Mouse (Mus musculus): ENCODE measurements around the gene Rwdd2a. TPM values are rescaled to one million over a fixed set of nuclear protein-coding genes. Genes with fewer than 3 reads are reported as not detected.

Gene Rwdd2a
- polyA plus RNA-seq, 1 experiment from 2014 or later, result 2.5 TPM

DNA sequence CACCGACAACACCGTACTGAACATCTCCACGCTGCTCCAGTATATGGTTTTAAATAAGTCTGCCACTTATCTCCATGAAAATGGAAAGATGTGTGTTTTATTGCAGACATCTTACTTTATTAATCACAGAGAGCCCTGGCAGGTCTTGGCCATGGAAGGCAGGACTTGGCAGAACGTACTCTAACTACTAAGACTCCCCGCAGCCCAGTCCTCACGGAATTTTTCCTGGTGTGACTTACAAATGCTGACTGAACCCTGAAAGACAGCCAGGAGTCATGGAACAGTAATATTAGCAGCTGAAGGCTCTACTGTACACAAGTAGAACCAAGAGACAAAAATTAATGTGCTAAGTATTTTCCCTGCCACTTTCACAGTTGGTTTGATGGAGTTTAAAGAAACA, 34.0 kb downstream of the Rwdd2a start:
- Histone ChIP-seq H3K9ac (ENCODE audit: low read depth, low read length) (no peak overlapping the region), H3K4me1 (replicated peaks; ENCODE audit: control insufficient read depth, insufficient read depth, low read length) (no peaks in the 10 kb centered on the region), H3K27me3 (replicated peaks; ENCODE audit: control insufficient read depth, insufficient read depth, low read length) (no peaks in the 10 kb centered on the region), H3K4me2 (no peak overlapping the region), H3K27ac (ENCODE audit: low read depth, low read length) (no peak overlapping the region), H3K36me3 (ENCODE audit: control insufficient read depth, insufficient read depth, low read length) (no peaks in the 10 kb centered on the region), H3K9me3 (ENCODE audit: control insufficient read depth, low read length) (no peaks in the 10 kb centered on the region), H3K4me3 (ENCODE audit: low read depth, low read length) (no peak overlapping the region)
- no peak for ATAC-seq (replicated peaks; ENCODE audit: low FRiP score)
- no peak for DNase-seq (ENCODE audit: low spot score)
- WGBS, result 82% methylated on average over 6 of the region's 6 CpGs

DNA sequence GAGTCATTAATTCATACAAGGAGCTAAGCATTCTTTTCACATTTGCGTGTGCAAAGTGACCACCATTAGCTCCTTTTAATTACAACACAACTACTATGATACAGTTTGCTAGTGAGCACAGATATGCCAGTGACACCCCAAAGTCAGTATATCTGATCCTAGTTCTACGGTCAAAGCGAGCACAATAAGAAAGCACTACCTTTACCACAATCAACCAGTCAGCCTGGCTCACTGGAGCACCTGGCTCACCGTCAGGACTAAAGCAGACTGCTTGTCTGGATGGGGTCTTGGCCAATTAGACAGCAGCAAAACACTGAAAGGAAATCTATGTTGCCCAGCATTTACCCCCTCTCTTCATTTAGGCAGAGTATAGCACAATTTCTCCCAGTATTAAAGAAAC, 40.3 kb downstream of the Rwdd2a start:
- H3K9ac ChIP-seq (ENCODE audit: low read depth, low read length), result no peak overlapping the region
- no peaks in the 10 kb centered on the region for H3K9me3 ChIP-seq (ENCODE audit: control insufficient read depth, low read length)
- no peaks in the 10 kb centered on the region for H3K27me3 ChIP-seq (replicated peaks; ENCODE audit: control insufficient read depth, insufficient read depth, low read length)
- H3K4me1 ChIP-seq (replicated peaks; ENCODE audit: control insufficient read depth, insufficient read depth, low read length), result no peaks in the 10 kb centered on the region
- H3K36me3 ChIP-seq (ENCODE audit: control insufficient read depth, insufficient read depth, low read length), result no peaks in the 10 kb centered on the region
- ATAC-seq (replicated peaks; ENCODE audit: low FRiP score) (no peak), DNase-seq (ENCODE audit: low spot score) (no peak)
- H3K27ac ChIP-seq (ENCODE audit: low read depth, low read length), result no peak overlapping the region
- 84% methylated on average over 4 of the region's 4 CpGs for WGBS
- no peak overlapping the region for H3K4me3 ChIP-seq (ENCODE audit: low read depth, low read length)
- no peak overlapping the region for H3K4me2 ChIP-seq

DNA sequence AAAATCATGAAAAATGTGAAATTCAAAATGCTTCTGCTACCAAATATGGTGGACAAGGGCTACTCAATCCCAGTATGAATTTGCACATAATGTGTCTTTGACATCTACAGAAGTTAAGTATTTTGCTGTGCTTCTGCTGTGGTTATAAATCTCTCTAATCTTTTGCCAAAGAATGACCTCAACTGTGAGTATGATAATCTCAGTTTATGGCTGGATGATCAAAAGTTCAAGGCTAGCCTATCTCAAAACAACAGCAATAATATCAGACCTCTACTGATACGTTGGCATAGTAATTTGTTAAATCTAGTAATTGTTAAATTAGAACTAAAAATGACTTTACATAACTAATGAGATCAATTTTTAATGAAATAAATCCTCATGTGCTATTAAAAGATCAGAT, 44.0 kb downstream of the Rwdd2a start:
- H3K9me3 ChIP-seq (ENCODE audit: control insufficient read depth, low read length), result no peaks in the 10 kb centered on the region
- no peaks in the 10 kb centered on the region for H3K4me1 ChIP-seq (replicated peaks; ENCODE audit: control insufficient read depth, insufficient read depth, low read length)
- DNase-seq (ENCODE audit: low spot score), result no peak
- no peak overlapping the region for H3K27ac ChIP-seq (ENCODE audit: low read depth, low read length)
- no peak overlapping the region for H3K9ac ChIP-seq (ENCODE audit: low read depth, low read length)
- no peaks in the 10 kb centered on the region for H3K36me3 ChIP-seq (ENCODE audit: control insufficient read depth, insufficient read depth, low read length)
- H3K4me3 ChIP-seq (ENCODE audit: low read depth, low read length), result no peak overlapping the region
- no peaks in the 10 kb centered on the region for H3K27me3 ChIP-seq (replicated peaks; ENCODE audit: control insufficient read depth, insufficient read depth, low read length)
- no peak for ATAC-seq (replicated peaks; ENCODE audit: low FRiP score)
- no peak overlapping the region for H3K4me2 ChIP-seq
- WGBS, result 77% methylated on average over 1 of the region's 1 CpGs

DNA sequence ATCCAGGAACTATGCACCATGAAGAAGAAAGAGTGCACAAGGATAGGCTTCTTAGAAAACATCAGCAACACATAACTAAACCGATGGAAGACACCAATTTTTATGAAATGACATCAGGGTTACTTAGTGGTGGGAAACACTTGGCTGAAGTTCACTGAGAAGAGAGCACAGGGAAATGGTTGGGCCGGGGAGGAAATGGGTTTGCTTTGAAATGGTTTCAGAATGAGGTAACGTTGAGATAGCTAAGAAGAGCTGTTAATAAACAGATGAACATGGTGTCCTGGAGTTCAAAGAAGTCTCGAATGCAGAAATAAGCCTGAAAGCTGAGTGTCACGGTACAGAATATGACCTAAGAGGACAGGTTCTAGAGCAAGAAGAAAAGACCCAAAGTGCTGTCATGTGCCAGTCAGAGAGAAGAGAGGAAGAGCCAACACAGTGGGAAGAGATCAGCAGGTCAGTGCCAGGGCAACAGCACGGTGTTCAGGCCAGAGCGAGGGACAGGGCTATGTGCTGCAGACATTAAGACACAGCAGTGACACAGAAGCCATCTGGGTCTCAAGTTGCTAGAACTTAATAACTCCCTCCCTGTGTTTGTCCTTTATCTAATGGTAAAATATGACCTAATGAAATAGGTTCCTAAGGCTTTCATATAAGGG, 46.2 kb downstream of the Rwdd2a start:
- no peak overlapping the region for H3K9ac ChIP-seq (ENCODE audit: low read depth, low read length)
- H3K9me3 ChIP-seq (ENCODE audit: control insufficient read depth, low read length), result no peaks in the 10 kb centered on the region
- WGBS, result 69% methylated on average over 7 of the region's 7 CpGs
- H3K4me2 ChIP-seq, result no peak overlapping the region
- H3K36me3 ChIP-seq (ENCODE audit: control insufficient read depth, insufficient read depth, low read length), result no peaks in the 10 kb centered on the region
- no peak overlapping the region for H3K27ac ChIP-seq (ENCODE audit: low read depth, low read length)
- H3K4me1 ChIP-seq (replicated peaks; ENCODE audit: control insufficient read depth, insufficient read depth, low read length), result no peaks in the 10 kb centered on the region
- H3K4me3 ChIP-seq (ENCODE audit: low read depth, low read length), result no peak overlapping the region
- no peak for ATAC-seq (replicated peaks; ENCODE audit: low FRiP score)
- DNase-seq (ENCODE audit: low spot score), result no peak
- H3K27me3 ChIP-seq (replicated peaks; ENCODE audit: control insufficient read depth, insufficient read depth, low read length), result no peaks in the 10 kb centered on the region

DNA sequence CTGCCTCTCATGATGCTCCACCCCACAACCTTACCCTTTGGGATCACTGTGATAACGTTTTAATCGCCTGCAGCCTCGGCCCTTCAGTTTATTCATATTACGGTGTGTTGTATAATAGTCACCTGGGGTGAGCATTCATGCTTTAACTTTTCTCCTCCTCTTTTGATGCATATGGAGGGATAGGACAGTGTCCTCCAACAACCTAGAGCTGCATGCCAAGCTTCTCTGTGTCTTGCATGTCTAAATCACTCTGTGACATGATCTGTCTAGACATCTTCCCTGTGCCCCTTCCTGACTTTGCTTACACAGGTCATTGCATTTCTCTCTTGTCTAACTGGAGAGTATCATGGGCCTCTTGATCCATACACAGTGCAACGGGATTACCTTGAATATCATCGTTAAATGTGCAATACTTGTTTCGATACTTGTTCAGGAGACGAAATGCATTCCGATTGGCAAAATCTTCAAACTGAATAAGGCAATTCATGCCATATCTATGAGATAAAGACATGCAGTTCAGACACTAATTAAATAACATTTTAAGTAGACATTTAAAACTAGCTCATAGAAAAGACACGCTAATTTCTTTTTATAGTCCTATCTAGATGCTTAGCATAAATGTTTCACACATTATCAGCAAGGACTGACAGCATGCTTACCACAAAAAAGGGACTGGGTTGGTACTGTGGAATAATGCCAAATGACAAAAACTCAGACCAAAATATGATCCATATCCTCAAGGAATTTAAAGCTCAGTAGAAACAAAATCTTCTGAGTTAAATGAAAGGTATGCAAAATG, 47.7 kb downstream of the Rwdd2a start:
- Histone ChIP-seq H3K27me3 (replicated peaks; ENCODE audit: control insufficient read depth, insufficient read depth, low read length) (no peaks in the 10 kb centered on the region), H3K9me3 (ENCODE audit: control insufficient read depth, low read length) (no peaks in the 10 kb centered on the region), H3K9ac (ENCODE audit: low read depth, low read length) (no peak overlapping the region), H3K27ac (ENCODE audit: low read depth, low read length) (no peak overlapping the region), H3K4me1 (replicated peaks; ENCODE audit: control insufficient read depth, insufficient read depth, low read length) (no peaks in the 10 kb centered on the region), H3K4me3 (ENCODE audit: low read depth, low read length) (no peak overlapping the region), H3K4me2 (no peak overlapping the region), H3K36me3 (ENCODE audit: control insufficient read depth, insufficient read depth, low read length) (no peaks in the 10 kb centered on the region)
- 82% methylated on average over 10 of the region's 10 CpGs for WGBS
- DNase-seq (ENCODE audit: low spot score), result no peak
- ATAC-seq (replicated peaks; ENCODE audit: low FRiP score), result no peak

DNA sequence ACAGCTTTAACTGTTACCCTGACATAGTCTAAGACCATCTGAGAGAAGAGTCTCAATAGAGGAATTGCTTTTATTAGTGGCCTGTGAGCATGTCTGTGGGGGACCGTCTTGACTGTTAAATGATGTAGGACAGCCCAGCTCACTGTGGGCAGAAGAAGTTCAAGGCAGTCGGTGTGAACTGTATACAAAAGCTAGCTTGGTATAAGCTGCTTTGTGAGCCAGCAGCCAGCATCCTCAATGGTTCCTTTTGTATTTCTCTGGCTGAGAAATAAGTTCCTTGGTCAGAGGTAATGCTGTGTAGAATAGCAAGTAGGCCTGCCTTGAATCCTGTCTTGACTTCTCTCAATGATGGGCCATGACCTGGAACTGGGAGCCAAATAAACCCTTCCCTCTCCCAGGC, 50.3 kb downstream of the Rwdd2a start:
- Histone ChIP-seq H3K9ac (ENCODE audit: low read depth, low read length) (no peak overlapping the region), H3K36me3 (ENCODE audit: control insufficient read depth, insufficient read depth, low read length) (no peaks in the 10 kb centered on the region), H3K4me2 (no peak overlapping the region), H3K4me1 (replicated peaks; ENCODE audit: control insufficient read depth, insufficient read depth, low read length) (no peaks in the 10 kb centered on the region), H3K27ac (ENCODE audit: low read depth, low read length) (no peak overlapping the region), H3K9me3 (ENCODE audit: control insufficient read depth, low read length) (no peaks in the 10 kb centered on the region), H3K4me3 (ENCODE audit: low read depth, low read length) (no peak overlapping the region), H3K27me3 (replicated peaks; ENCODE audit: control insufficient read depth, insufficient read depth, low read length) (no peaks in the 10 kb centered on the region)
- DNase-seq (ENCODE audit: low spot score) (no peak), ATAC-seq (replicated peaks; ENCODE audit: low FRiP score) (no peak)
- 79% methylated on average over 2 of the region's 2 CpGs for WGBS

DNA sequence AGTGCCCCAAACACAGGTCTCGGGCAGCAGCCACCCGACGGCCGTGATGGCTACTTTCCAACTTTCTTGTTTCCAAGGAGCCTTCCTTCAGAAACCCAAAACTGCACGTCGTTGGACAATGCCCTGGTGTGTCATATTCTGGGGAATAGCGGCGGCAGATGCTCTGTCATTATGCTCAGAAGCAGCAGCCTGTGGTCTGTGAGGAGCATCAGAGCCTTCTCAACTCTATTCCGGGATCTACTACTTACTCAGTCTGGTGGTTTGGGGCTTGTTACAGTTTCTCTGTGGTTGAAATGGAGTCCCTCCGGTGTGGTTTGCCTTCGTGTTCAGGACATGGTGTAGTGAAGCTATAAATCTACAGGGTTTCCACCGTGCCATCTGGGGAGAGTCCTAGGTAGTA, 52.2 kb downstream of the Rwdd2a start:
- Histone ChIP-seq H3K4me2 (no peak overlapping the region), H3K27ac (ENCODE audit: low read depth, low read length) (no peak overlapping the region), H3K9ac (ENCODE audit: low read depth, low read length) (no peak overlapping the region), H3K36me3 (ENCODE audit: control insufficient read depth, insufficient read depth, low read length) (no peaks in the 10 kb centered on the region), H3K27me3 (replicated peaks; ENCODE audit: control insufficient read depth, insufficient read depth, low read length) (no peaks in the 10 kb centered on the region), H3K9me3 (ENCODE audit: control insufficient read depth, low read length) (no peaks in the 10 kb centered on the region), H3K4me3 (ENCODE audit: low read depth, low read length) (no peak overlapping the region), H3K4me1 (replicated peaks; ENCODE audit: control insufficient read depth, insufficient read depth, low read length) (no peaks in the 10 kb centered on the region)
- ATAC-seq (replicated peaks; ENCODE audit: low FRiP score), result no peak
- DNase-seq (ENCODE audit: low spot score), result no peak
- WGBS, result 84% methylated on average over 12 of the region's 12 CpGs
